Mouse (Mus musculus) MEL-GATA-1-ER (cell line): ENCODE results near the gene Chil1.

Experiments
- DNase-seq: peaks from one replicate; pipeline ENCODE4 v3.0.0-alpha.2; 2012; ENCODE audit warnings: low read depth; ENCODE audit errors: extremely low read depth

The Chil1 gene

GRCm38 (mm10) chr1:134182025-134182424 is at the start of gene Chil1:
Chil1 (plus strand) TSS chr1:134182176.
- no peak for DNase-seq

DNA sequence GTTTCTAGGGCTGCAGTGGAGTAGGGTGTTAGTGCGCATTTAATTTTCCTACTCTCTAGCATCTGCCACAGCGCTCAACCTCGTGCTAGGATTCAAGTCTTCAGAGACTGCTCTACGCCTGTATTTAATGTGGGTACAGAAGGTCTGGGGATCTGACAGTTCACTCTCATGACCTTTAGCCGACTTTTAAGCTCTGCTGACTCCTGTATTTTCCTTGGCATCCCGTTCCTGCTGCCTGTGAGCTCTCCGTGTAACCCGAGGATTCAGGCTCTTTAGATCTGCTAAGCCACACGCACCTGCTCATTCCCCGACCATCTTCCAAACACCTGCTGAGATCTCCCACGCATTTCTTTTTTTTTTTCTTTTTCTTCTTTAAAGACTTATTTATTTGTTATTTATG is 48.7 kb upstream of the Chil1 start:
- DNase-seq = no peak

DNA sequence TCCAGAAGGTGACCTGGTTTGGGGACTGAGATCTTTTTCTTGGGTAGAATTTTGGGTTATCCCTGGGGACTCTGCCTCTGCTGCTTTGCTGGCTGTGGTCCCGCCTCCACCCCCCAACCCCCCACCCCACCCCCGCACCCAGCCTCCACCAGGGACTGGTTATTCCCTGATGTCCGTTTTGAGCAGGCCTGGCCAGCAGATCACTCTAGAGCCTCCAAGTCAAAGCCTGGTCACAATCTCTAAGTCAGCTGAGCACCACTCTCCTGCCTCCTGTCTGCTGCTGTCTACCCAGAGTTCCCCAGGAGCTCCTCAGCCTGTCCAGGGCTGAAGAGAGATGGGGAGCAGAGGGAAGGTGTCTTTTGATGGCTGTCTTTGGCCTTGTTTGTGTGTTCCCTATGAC is 45.6 kb upstream of the Chil1 start:
- no peak for DNase-seq

GRCm38 (mm10) chr1:134138424-134138823 is 43.6 kb upstream of the Chil1 start:
- no peak for DNase-seq

- no peak for DNase-seq
Measured at GRCm38 (mm10) chr1:134142363-134142794, 39.6 kb upstream of the Chil1 start.

DNA sequence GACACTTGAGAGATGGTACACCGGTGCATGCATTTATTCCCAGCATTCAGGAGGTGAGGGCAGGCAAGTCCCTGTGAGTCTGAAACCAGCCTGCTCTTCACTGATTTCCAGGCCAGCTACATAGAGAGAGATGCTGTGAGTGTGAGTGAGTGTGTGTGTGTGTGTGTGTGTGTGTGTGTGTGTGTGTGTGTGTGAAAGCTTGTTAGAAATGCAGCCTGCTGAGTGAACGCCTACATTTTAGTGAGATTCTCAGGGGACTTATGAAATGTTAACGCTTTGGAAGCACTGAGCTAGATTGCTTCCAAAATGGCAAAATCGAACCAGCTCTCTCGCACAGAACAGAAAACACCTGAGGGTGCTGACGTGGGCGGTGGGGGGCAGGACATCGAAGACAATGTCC is 35.9 kb upstream of the Chil1 start:
- no peak for DNase-seq

- DNase-seq = no peak
Measured at GRCm38 (mm10) chr1:134150076-134150475, 31.9 kb upstream of the Chil1 start.

- no peak for DNase-seq
Measured at GRCm38 (mm10) chr1:134150745-134151144, 31.2 kb upstream of the Chil1 start.

DNA sequence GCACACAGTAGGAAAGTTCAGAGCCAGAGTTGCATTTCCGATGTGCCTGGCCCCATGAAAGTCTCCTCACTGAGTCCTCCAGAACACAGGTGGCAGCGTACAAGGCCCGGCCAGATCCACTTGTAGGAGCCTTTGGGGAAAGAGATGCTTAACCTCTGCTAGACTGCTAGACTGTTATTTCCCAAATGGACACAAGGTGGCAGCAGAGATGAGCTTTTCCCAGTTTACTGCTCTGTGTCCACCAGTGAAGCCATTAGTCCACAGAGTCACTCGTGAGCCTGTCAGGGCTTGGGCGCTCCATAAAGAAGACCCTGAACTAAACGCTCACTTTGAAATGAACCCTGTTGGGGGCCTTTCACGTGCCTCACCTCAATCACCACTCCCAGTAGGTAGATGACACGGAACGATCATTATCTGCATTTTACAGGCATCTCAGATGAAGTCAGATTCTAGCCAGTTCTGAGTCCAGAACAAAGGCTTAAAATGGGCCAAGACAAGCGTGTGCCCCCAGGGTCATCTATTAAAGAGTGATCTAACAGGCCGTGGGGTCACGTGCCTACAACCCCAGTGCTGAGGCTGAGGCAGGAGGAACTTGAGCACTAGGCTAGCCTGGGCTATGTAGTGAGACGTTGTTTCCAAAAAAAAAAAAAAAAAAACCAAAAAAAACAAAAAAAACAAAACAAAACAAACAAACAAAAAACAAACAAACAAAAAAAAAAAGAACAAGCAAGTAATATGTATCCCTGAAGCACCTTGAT is 30.1 kb upstream of the Chil1 start:
- peak; percentile 72 for DNase-seq

- DNase-seq = peak; percentile 46
Measured at GRCm38 (mm10) chr1:134152626-134153590, 29.1 kb upstream of the Chil1 start.

DNA sequence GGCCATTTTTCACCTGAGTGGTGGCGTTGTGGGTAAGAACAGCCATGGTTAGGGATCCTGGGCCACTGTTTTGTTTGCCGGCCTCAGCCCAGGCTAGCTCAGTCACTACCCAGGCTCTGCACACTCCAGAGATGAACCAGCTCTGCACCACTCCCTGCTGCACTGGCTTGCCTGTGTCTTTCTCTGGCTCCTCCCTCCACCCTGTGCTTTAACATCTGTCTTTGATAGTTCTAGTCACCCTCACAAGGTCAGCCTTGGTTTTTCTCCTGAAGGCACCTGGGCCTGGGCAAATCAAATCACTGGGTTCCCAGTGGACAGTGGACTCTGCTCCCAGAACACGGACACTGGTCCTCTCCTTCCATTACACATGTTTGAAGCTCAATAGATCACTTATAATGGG is 27.9 kb upstream of the Chil1 start:
- no peak for DNase-seq

GRCm38 (mm10) chr1:134154655-134155054 is 27.3 kb upstream of the Chil1 start:
- no peak for DNase-seq

- DNase-seq = no peak
Measured at GRCm38 (mm10) chr1:134160404-134160803, 21.6 kb upstream of the Chil1 start.

DNA sequence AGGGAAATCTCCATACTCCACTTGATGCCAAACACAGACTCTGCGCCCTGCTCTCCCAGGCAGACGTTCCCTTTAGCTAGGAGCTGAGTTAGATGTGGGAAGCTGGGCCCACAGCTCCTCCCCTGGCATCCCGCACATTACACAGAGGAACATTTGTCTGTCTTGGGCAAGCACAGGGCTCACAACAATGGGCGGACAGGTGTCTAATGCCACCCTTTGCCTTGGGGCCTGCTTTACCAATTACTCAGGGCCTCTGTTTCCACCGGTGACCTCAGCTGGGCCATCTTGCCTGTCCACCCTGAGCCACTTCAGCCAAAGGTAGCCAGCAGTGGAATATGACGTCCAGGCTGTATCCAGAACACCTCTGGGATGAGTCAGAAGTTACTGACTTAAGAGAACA is 20.6 kb upstream of the Chil1 start:
- DNase-seq = no peak

GRCm38 (mm10) chr1:134162510-134163225 is 19.3 kb upstream of the Chil1 start:
- no peak for DNase-seq

GRCm38 (mm10) chr1:134163476-134163875 is 18.5 kb upstream of the Chil1 start:
- DNase-seq = no peak

- no peak for DNase-seq
Measured at GRCm38 (mm10) chr1:134164454-134164853, 17.5 kb upstream of the Chil1 start.

DNA sequence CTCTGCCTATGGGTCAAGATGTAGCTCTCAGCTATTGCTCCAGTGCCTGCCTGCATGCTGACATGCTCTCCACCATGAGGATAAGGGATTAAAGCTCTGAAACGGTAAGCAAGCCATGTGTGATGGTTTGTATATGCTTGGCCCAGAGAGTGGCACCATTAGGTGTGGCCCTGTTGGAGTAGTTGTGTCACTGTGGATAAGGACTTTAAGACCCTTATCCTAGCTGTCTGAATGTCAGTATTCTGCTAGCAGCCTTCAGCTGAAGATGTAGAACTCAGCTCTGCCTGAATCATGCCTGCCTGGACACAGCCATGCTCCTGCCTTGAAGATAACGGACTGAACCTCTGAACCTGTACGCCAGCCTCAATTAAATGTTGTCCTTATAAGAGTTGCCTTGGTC is 15.4 kb upstream of the Chil1 start:
- DNase-seq = no peak

DNA sequence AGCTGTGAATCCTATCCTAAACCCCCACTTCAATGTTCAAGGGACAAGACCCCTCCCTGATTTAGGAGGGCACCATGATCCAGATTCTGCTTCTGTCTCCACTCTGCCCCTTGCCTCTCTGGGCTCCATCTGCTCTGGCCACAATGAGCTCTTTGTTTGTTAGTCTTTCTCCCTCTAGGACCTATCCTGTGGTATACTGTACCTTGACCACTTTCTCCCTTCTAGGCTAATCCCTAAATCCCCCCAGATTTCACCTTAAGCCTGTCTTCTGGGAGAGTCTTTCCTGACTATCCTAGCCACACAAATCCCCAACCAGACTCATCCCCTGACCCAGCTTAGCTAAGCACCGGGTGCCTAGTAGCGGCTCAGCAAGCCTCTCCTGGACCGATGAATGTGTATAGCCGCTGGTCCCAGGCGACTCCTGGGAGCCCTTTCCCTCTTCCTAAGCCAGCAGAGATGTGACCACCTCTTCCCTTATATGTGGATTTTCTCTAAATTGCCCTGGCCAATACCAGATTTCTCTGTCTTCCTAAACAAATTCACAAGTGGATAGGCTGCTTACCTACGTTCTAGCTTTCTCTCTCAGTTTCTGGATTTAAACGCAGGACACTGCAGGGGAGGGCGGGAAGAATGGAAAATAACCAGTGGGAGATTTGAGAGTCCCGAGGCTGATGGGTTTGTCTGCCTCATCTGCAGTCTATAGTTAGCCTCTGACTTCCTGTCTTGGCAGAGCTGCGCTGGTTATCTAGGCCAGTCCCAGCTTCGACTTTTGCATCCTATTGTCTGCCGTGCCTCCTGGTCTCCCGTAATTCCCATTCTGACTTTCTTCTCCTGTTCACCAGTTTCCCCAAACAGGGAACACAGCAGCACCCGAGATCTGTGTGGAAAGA is 14.3 kb upstream of the Chil1 start:
- no peak for DNase-seq

- no peak for DNase-seq
Measured at GRCm38 (mm10) chr1:134168567-134168966, 13.4 kb upstream of the Chil1 start.
